Mouse (Mus musculus) erythroblast, adult 5-6 weeks (primary cell): ENCODE data around the gene Abhd11. TPM values are rescaled to one million over a fixed set of nuclear protein-coding genes. Genes with fewer than 3 reads are reported as not detected.

Source experiments
- total RNA-seq, 2 experiments: library from RNA; stranded (forward) in 1 of 2; stranded (reverse) in 1 of 2; fragments of 150-400 nt in 1 of 2; fragments of 200-764, 138-1000 nt in 1 of 2; gene quantifications; 2 replicates each; pipeline versions ENCODE4 v1.2.3 to v1.2.4; 2015 to 2017; ENCODE audit warnings: low replicate concordance in 2 of 2

Abhd11 gene
- total RNA-seq, 2 experiments from 2014 or later = 4.6 to 17.5 TPM

Other genes with a start within 250 kb of the Abhd11 start
- gene Tmem270, start 102.4 kb upstream of the Abhd11 start, total RNA-seq (2015; ENCODE audit: low replicate concordance) = 0.96 TPM in 1 of 2 replicates, not detected in the other
- gene Tmem270, start 102.4 kb upstream of the Abhd11 start, total RNA-seq (2017; ENCODE audit: low replicate concordance) = not detected in 2 replicates
- gene Cldn13, start 93.6 kb upstream of the Abhd11 start, total RNA-seq (2015; ENCODE audit: low replicate concordance) = 411 and 506 TPM in 2 replicates
- 369 and 379 TPM in 2 replicates for gene Cldn13, start 93.6 kb upstream of the Abhd11 start, total RNA-seq (2017; ENCODE audit: low replicate concordance)
- 70.4 and 120 TPM in 2 replicates for gene Mettl27, start 76.8 kb upstream of the Abhd11 start, total RNA-seq (2015; ENCODE audit: low replicate concordance)
- gene Mettl27, start 76.8 kb upstream of the Abhd11 start, total RNA-seq (2017; ENCODE audit: low replicate concordance) = 62.4 and 85.2 TPM in 2 replicates
- gene Cldn4, start 62.2 kb upstream of the Abhd11 start, total RNA-seq (2015; ENCODE audit: low replicate concordance) = not detected in 2 replicates
- not detected in 2 replicates for gene Cldn4, start 62.2 kb upstream of the Abhd11 start, total RNA-seq (2017; ENCODE audit: low replicate concordance)
- gene Cldn3, start 22.9 kb upstream of the Abhd11 start, total RNA-seq (2015; ENCODE audit: low replicate concordance) = not detected in 2 replicates
- gene Cldn3, start 22.9 kb upstream of the Abhd11 start, total RNA-seq (2017; ENCODE audit: low replicate concordance) = not detected in 2 replicates
- not detected in 2 replicates for gene Stx1a, start 14.3 kb downstream of the Abhd11 start, total RNA-seq (2015; ENCODE audit: low replicate concordance)
- gene Stx1a, start 14.3 kb downstream of the Abhd11 start, total RNA-seq (2017; ENCODE audit: low replicate concordance) = not detected in 2 replicates
- gene Dnajc30, start 55.0 kb downstream of the Abhd11 start, total RNA-seq (2015; ENCODE audit: low replicate concordance) = 1.5 and 7.9 TPM in 2 replicates
- 2.2 and 4.6 TPM in 2 replicates for gene Dnajc30, start 55.0 kb downstream of the Abhd11 start, total RNA-seq (2017; ENCODE audit: low replicate concordance)
- 23.4 and 30.9 TPM in 2 replicates for gene Bud23, start 55.8 kb downstream of the Abhd11 start, total RNA-seq (2015; ENCODE audit: low replicate concordance)
- gene Bud23, start 55.8 kb downstream of the Abhd11 start, total RNA-seq (2017; ENCODE audit: low replicate concordance) = 12.0 and 17.3 TPM in 2 replicates
- gene Vps37d, start 69.1 kb downstream of the Abhd11 start, total RNA-seq (2015; ENCODE audit: low replicate concordance) = not detected in 2 replicates
- not detected in 2 replicates for gene Vps37d, start 69.1 kb downstream of the Abhd11 start, total RNA-seq (2017; ENCODE audit: low replicate concordance)
- not detected in 2 replicates for gene Mlxipl, start 80.7 kb downstream of the Abhd11 start, total RNA-seq (2015; ENCODE audit: low replicate concordance)
- 0.51 TPM in 1 of 2 replicates, not detected in the other for gene Mlxipl, start 80.7 kb downstream of the Abhd11 start, total RNA-seq (2017; ENCODE audit: low replicate concordance)
- gene Tbl2, start 140.5 kb downstream of the Abhd11 start, total RNA-seq (2015; ENCODE audit: low replicate concordance) = 1.5 and 3.6 TPM in 2 replicates
- 2.8 and 3.7 TPM in 2 replicates for gene Tbl2, start 140.5 kb downstream of the Abhd11 start, total RNA-seq (2017; ENCODE audit: low replicate concordance)
- 6.0 and 10.0 TPM in 2 replicates for gene Bcl7b, start 159.1 kb downstream of the Abhd11 start, total RNA-seq (2015; ENCODE audit: low replicate concordance)
- gene Bcl7b, start 159.1 kb downstream of the Abhd11 start, total RNA-seq (2017; ENCODE audit: low replicate concordance) = 12.9 and 19.2 TPM in 2 replicates
- 33.4 and 39.8 TPM in 2 replicates for gene Baz1b, start 178.1 kb downstream of the Abhd11 start, total RNA-seq (2015; ENCODE audit: low replicate concordance)
- gene Baz1b, start 178.1 kb downstream of the Abhd11 start, total RNA-seq (2017; ENCODE audit: low replicate concordance) = 91.2 and 108 TPM in 2 replicates
- not detected in 2 replicates for gene Fzd9, start 242.1 kb downstream of the Abhd11 start, total RNA-seq (2015; ENCODE audit: low replicate concordance)
- not detected in 2 replicates for gene Fzd9, start 242.1 kb downstream of the Abhd11 start, total RNA-seq (2017; ENCODE audit: low replicate concordance)